9 mouse cellular contexts compared by ENCODE assay signal in genomic region chr6:129423040-129423733, GRCm38 (mm10). TPM values are rescaled to one million over a fixed set of nuclear protein-coding genes. Genes with fewer than 3 reads are reported as not detected.
A peak's percentile ranks its signal among the peaks of the same experiment; 100 is the strongest.
DNase-seq lines count a peak whose midpoint lies in the region; ATAC-seq and TF ChIP-seq lines count a peak whose summit lies in the region.
"Had no signal": no experiment of that assay in that cellular context is flagged by ENCODE, and none has a peak within 500 bp of the region (broad histone marks: within the 10 kb centered on the region; RNA-seq: fewer than 3 reads in every experiment).

No protein-coding gene starts in this region.

- H3K27ac ChIP-seq in liver, adult 2 months (replicated peaks; ENCODE audit: insufficient read depth, low read depth, low read length): 0 out of 2 replicates have a peak overlapping the region, but pooled peaks have one; percentile 8
- H3K27ac ChIP-seq in liver, embryonic 12.5 days: no peak overlapping the region
- peak overlapping the region; percentile 35 to 43; a peak in 3 of 4 replicates for H3K27ac ChIP-seq in heart, embryonic 14.5 days (replicated peaks in 1 of 2; ENCODE audit: control insufficient read depth in 1 of 2, insufficient read depth in 1 of 2, low read depth in 2 of 2, low read length in 2 of 2)

- H3K4me1 ChIP-seq in liver, adult 2 months (ENCODE audit: control insufficient read depth, insufficient read depth, low read length): peaks cover 11% of the 10 kb centered on the region
- peaks cover 18% of the 10 kb centered on the region for H3K4me1 ChIP-seq in liver, embryonic 12.5 days
- peaks cover 5 to 10% of the 10 kb centered on the region in 2 experiments; a peak in 3 of 4 replicates for H3K4me1 ChIP-seq in heart, embryonic 14.5 days (ENCODE audit: control insufficient read depth in 2 of 2, insufficient read depth in 2 of 2, low read length in 2 of 2)

- ATAC-seq in liver, embryonic 12.5 days: no peak
- peak; percentile 21; the same call in 1 of the 2 replicates for ATAC-seq in heart, embryonic 14.5 days (ENCODE audit: insufficient number of reproducible peaks, insufficient read depth, low FRiP score, low read depth)

- no peaks in the 10 kb centered on the region for H3K36me3 ChIP-seq in liver, adult 2 months (ENCODE audit: control insufficient read depth, insufficient read depth, low read length)
- H3K36me3 ChIP-seq in liver, embryonic 12.5 days: no peaks in the 10 kb centered on the region
- no peaks in the 10 kb centered on the region for H3K36me3 ChIP-seq in heart, embryonic 14.5 days (ENCODE audit: control insufficient read depth, insufficient read depth, low read length)

- no peaks in the 10 kb centered on the region for H3K79me2 ChIP-seq in liver, adult 2 months (ENCODE audit: control insufficient read depth, insufficient read depth, low read length)

- no peak overlapping the region for H3K9ac ChIP-seq in liver, adult 2 months (ENCODE audit: low read depth, low read length)
- H3K9ac ChIP-seq in liver, embryonic 12.5 days: no peak overlapping the region
- H3K9ac ChIP-seq in heart, embryonic 14.5 days (ENCODE audit: low read length): no peak overlapping the region

- WGBS in liver, adult 2 months: 55% methylated on average over 4 of the region's 4 CpGs
- WGBS in liver, embryonic 12.5 days (ENCODE audit: insufficient replicate concordance): 79% methylated on average over 4 of the region's 4 CpGs
- 53% methylated on average over 4 of the region's 4 CpGs for WGBS in heart, embryonic 14.5 days

- H3K9me3 ChIP-seq in liver, embryonic 12.5 days (replicated peaks): no peaks in the 10 kb centered on the region
- H3K9me3 ChIP-seq in heart, embryonic 14.5 days (ENCODE audit: control insufficient read depth, low read length): no peaks in the 10 kb centered on the region

- TF ChIP-seq POLR2A in liver, adult 2 months (IDR thresholded peaks at IDR 0.05; ENCODE audit: extremely low read depth, insufficient read depth, low read length): no peak
- TF ChIP-seq POLR2A in brain, embryonic 14.5 days (IDR thresholded peaks at IDR 0.05; ENCODE audit: borderline replicate concordance, extremely low read depth, insufficient read depth, insufficient read length, poor library complexity, severe bottlenecking): no peak

- no peaks in the 10 kb centered on the region for H3K27me3 ChIP-seq in liver, adult 2 months (ENCODE audit: control insufficient read depth, insufficient read depth, low read length)
- H3K27me3 ChIP-seq in liver, embryonic 12.5 days (replicated peaks): no peaks in the 10 kb centered on the region
- no peaks in the 10 kb centered on the region for H3K27me3 ChIP-seq in heart, embryonic 14.5 days (ENCODE audit: control insufficient read depth, insufficient read depth, low read length)

- no peak for TF ChIP-seq CTCF in liver, adult 2 months (IDR thresholded peaks at IDR 0.05; ENCODE audit: low read depth, low read length)
- TF ChIP-seq CTCF in brain, embryonic 14.5 days (IDR thresholded peaks at IDR 0.05; ENCODE audit: borderline replicate concordance, extremely low read depth, insufficient read depth, insufficient read length): no peak

- no peak overlapping the region for H3K4me3 ChIP-seq in liver, adult 2 months (ENCODE audit: insufficient read depth, low read depth, low read length)
- H3K4me3 ChIP-seq in liver, embryonic 12.5 days: no peak overlapping the region
- no peak overlapping the region for H3K4me3 ChIP-seq in heart, embryonic 14.5 days (ENCODE audit: control insufficient read depth in 1 of 2, insufficient read depth in 1 of 2, low read depth in 1 of 2, low read length in 2 of 2)

- peak; percentile 39 for DNase-seq in liver, adult 2 months (ENCODE audit: extremely low read depth, low read depth, low spot score)
- DNase-seq in brain, embryonic 14.5 days (ENCODE audit: low read depth): peak; percentile 67
- DNase-seq in kidney, postnatal 4 days: peak; percentile 61 to 67
- no peak for DNase-seq in layer of hippocampus, postnatal 10 days (ENCODE audit: low spot score in 2 of 2)
- DNase-seq in spleen, postnatal 14 days (ENCODE audit: low spot score in 2 of 2): no peak
- DNase-seq in yolk sac, embryonic 10.5 days (ENCODE audit: low spot score): no peak

- no peak overlapping the region for H3K4me2 ChIP-seq in liver, embryonic 12.5 days
- peak overlapping the region; percentile 24 for H3K4me2 ChIP-seq in heart, embryonic 14.5 days (ENCODE audit: low read length)

RNA-seq across cellular contexts. Expression of gene Clec9a, which starts 14.5 kb away (rescaled TPM):
- total RNA-seq in liver, adult 2 months (2014; rRNA removed): 2.8 and 2.9 TPM in 2 replicates
- polyA plus RNA-seq in liver, adult 2 months (2012; rRNA removed): 0.44 and 0.86 TPM in 2 replicates
- 0.29 and 0.39 TPM in 2 replicates for polyA plus RNA-seq in liver, embryonic 12.5 days (2016; fragmentation: Nextera tagmentation; extraction: Ambion mirVana)
- 0.28 and 0.33 TPM in 2 replicates for polyA plus RNA-seq in brain, embryonic 14.5 days (2012; rRNA removed)
- polyA plus RNA-seq in heart, embryonic 14.5 days (2014; fragmentation: Nextera tagmentation; extraction: Ambion mirVana): 0.42 and 0.58 TPM in 2 replicates
- total RNA-seq in layer of hippocampus, postnatal 10 days (2021): not detected

RNA-seq across cellular contexts. Expression of gene Clec1b, which starts 26.1 kb away (rescaled TPM):
- 23.2 and 24.2 TPM in 2 replicates for total RNA-seq in liver, adult 2 months (2014; rRNA removed)
- 1.7 and 3.7 TPM in 2 replicates for polyA plus RNA-seq in liver, adult 2 months (2012; rRNA removed)
- polyA plus RNA-seq in liver, embryonic 12.5 days (2016; fragmentation: Nextera tagmentation; extraction: Ambion mirVana): 31.9 and 32.7 TPM in 2 replicates
- 0.82 and 1.9 TPM in 2 replicates for polyA plus RNA-seq in brain, embryonic 14.5 days (2012; rRNA removed)
- 3.9 and 5.6 TPM in 2 replicates for polyA plus RNA-seq in heart, embryonic 14.5 days (2014; fragmentation: Nextera tagmentation; extraction: Ambion mirVana)
- total RNA-seq in layer of hippocampus, postnatal 10 days (2021): under 1 TPM; 0.32 to 0.62 TPM

RNA-seq across cellular contexts. Expression of gene Clec1a, which starts 28.6 kb away (rescaled TPM):
- total RNA-seq in liver, adult 2 months (2014; rRNA removed): 3.2 and 3.5 TPM in 2 replicates
- 0.20 and 0.34 TPM in 2 replicates for polyA plus RNA-seq in liver, adult 2 months (2012; rRNA removed)
- polyA plus RNA-seq in liver, embryonic 12.5 days (2016; fragmentation: Nextera tagmentation; extraction: Ambion mirVana): 0.24 and 0.38 TPM in 2 replicates
- 0.49 and 0.72 TPM in 2 replicates for polyA plus RNA-seq in brain, embryonic 14.5 days (2012; rRNA removed)
- polyA plus RNA-seq in heart, embryonic 14.5 days (2014; fragmentation: Nextera tagmentation; extraction: Ambion mirVana): 3.9 and 6.4 TPM in 2 replicates
- total RNA-seq in layer of hippocampus, postnatal 10 days (2021): 1 to 10 TPM; 3.1 to 3.3 TPM

RNA-seq across cellular contexts. Expression of gene Clec12b, which starts 37.5 kb away (rescaled TPM):
- total RNA-seq in liver, adult 2 months (2014; rRNA removed): not detected in 2 replicates
- not detected in 2 replicates for polyA plus RNA-seq in liver, adult 2 months (2012; rRNA removed)
- polyA plus RNA-seq in liver, embryonic 12.5 days (2016; fragmentation: Nextera tagmentation; extraction: Ambion mirVana): not detected in 2 replicates
- polyA plus RNA-seq in brain, embryonic 14.5 days (2012; rRNA removed): 0.08 and 0.15 TPM in 2 replicates
- 0.18 and 0.39 TPM in 2 replicates for polyA plus RNA-seq in heart, embryonic 14.5 days (2014; fragmentation: Nextera tagmentation; extraction: Ambion mirVana)
- total RNA-seq in layer of hippocampus, postnatal 10 days (2021): not detected
- polyA plus RNA-seq: spleen, adult 2 months had no signal

Comparison
In these comparisons a context has a peak if more than half of its experiments do, and no peak if none do; other contexts are left out.
1. DNase-seq: peak in liver, adult 2 months (single experiment), brain, embryonic 14.5 days (single experiment) and kidney, postnatal 4 days (2 of 2); none in layer of hippocampus, postnatal 10 days (0 of 2), spleen, postnatal 14 days (0 of 2) and yolk sac, embryonic 10.5 days (single experiment).